Mouse (Mus musculus) liver, adult 2 months (tissue): ENCODE results near the gene Serf1. TPM values are rescaled to one million over a fixed set of nuclear protein-coding genes. Genes with fewer than 3 reads are reported as not detected.

Experiments
- DNase-seq: peaks from one replicate; pipeline ENCODE4 v3.0.0-alpha.2; 2011; ENCODE audit warnings: low read depth, low spot score; ENCODE audit errors: extremely low read depth
- H3K27ac ChIP-seq: fragments of 200-500 bp; replicated peaks from 2 replicates; pipeline ENCODE4 v1.5.1; 2012; ENCODE audit warnings: low read depth, mild to moderate bottlenecking, control low read depth, inconsistent platforms, low read length; ENCODE audit not compliant: insufficient read depth
- H3K27me3 ChIP-seq: fragments of 200-500 bp; 2 replicates; pipeline ENCODE4 v1.6.1; 2012; ENCODE audit warnings: mild to moderate bottlenecking, moderate library complexity, low read length, inconsistent platforms; ENCODE audit not compliant: control insufficient read depth, insufficient read depth
- H3K36me3 ChIP-seq: fragments of 200-500 bp; 2 replicates; pipeline ENCODE4 v1.6.1; 2012; ENCODE audit warnings: low read length, inconsistent platforms; ENCODE audit not compliant: control insufficient read depth, insufficient read depth
- H3K4me1 ChIP-seq: fragments of 200-500 bp; 2 replicates; pipeline ENCODE4 v1.6.1; 2011; ENCODE audit warnings: low read length; ENCODE audit not compliant: control insufficient read depth, insufficient read depth
- H3K4me3 ChIP-seq: fragments of 200-500 bp; 2 replicates; pipeline ENCODE4 v1.5.1; 2011; ENCODE audit warnings: low read depth, mild to moderate bottlenecking, control low read depth, low read length, moderate library complexity; ENCODE audit not compliant: insufficient read depth
- H3K79me2 ChIP-seq: fragments of 200-500 bp; 2 replicates; pipeline ENCODE4 v1.6.1; 2012; ENCODE audit warnings: inconsistent platforms, mild to moderate bottlenecking, low read length, moderate library complexity; ENCODE audit not compliant: control insufficient read depth, insufficient read depth
- H3K9ac ChIP-seq: fragments of 200-500 bp; 2 replicates; pipeline ENCODE4 v1.6.1; 2012; ENCODE audit warnings: low read depth, mild to moderate bottlenecking, control low read depth, inconsistent platforms, low read length
- CTCF ChIP-seq: fragments of 200-500 bp; IDR thresholded peaks from 2 replicates; pipeline ENCODE4 v1.5.1; 2011; ENCODE audit warnings: low read depth, low read length, control low read depth
- POLR2A ChIP-seq: fragments of 200-500 bp; IDR thresholded peaks from 2 replicates; pipeline ENCODE4 v1.6.1; 2011; ENCODE audit warnings: low read length, control low read depth; ENCODE audit not compliant: insufficient read depth; ENCODE audit errors: extremely low read depth
- WGBS: fragments of 180-500 bp; shearing (Covaris S2); methylation state at CpG from one replicate; pipeline ENCODE4 v1.1.7; 2018; 5-methylcytosine and 5-hydroxymethylcytosine counted together
- polyA plus RNA-seq: library from polyadenylated mRNA; depleted of rRNA; stranded (reverse); fragments of >200 nt; gene quantifications from 2 replicates; pipeline ENCODE4 v1.2.3, GENCODE M21; 2012
- total RNA-seq: library from RNA; depleted of rRNA; stranded (reverse); fragments of >200 nt; gene quantifications from 2 replicates; pipeline ENCODE4 v1.2.3, GENCODE M21; 2014

Gene Serf1
- total and polyA plus RNA-seq, 2 experiments: 7.2 to 7.5 TPM

DNA sequence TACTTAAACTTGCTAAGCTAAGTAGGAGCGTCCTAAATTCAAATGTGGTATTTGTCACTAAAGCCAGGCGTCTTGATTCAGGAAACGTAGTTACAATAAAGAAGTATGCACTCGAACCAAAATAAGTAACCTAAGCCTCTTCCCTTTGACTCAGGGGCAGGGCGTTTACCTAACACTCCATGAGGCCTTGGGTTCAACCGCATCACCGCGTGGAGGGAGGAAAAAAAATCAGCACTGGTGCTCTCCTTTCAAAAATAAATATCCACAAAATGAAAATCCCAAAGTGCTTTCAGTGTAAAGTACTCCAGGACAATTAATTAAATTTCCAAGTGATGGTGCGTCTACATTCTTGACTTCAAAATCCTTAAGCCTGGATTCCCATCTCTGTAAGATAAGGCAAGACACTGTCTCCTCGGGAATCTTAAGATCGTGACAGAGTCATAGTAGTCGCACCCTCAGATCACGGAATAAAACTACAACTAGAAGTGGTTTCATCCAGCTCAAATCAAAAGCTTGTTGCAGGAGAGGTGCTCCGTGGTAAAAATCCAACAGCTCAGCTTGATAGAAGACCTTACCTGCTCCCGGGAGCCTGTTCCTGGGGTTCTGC, 4.7 kb upstream of the Serf1 start:
- WGBS: 4% methylated on average over 15 of the region's 15 CpGs
- no peak for TF ChIP-seq POLR2A
- Histone ChIP-seq H3K9ac (peak overlapping the region; percentile 98), H3K79me2 (peaks cover 12% of the 10 kb centered on the region; the same call in 1 of the 2 replicates), H3K4me1 (peaks cover 12% of the 10 kb centered on the region), H3K27ac (peak overlapping the region; percentile 83), H3K36me3 (peaks cover 5% of the 10 kb centered on the region), H3K27me3 (no peaks in the 10 kb centered on the region), H3K4me3 (peak overlapping the region; percentile 100)
- DNase-seq: no peak

DNA sequence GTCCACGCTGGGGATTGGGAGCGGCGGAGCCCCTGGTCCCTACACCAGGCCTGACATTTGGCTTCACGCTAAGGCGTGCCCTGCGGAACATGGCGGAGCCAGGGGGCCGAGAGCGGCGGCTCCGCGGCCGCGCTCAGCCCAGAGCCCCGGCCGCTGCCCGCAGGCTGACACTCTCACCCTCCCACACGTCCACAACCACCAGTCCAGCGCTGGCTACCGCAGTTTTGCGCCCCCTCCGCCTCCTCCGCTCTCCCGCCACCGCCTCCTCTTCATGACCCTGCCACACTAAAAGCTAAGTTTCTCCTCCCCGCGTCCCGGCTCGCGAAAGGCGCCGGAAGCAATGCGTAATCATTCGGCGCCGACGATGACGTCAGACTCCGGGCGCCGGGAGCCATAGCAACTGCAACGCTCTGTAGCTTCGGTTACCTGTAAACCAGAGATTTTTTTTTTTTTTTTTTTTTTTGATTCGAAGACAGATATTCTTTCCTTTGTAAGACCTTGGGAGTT, 4.0 kb upstream of the Serf1 start, which contains the start of gene Bdp1:
Bdp1 (minus strand) TSS at position 323 of the 507 bp plus-strand sequence.
- WGBS: under 1% methylated on average over 44 of the region's 44 CpGs
- Histone ChIP-seq H3K9ac (peak within 1 kb of the TSS; percentile 98), H3K27me3 (no peaks in the 10 kb centered on the region), H3K27ac (peak within 1 kb of the TSS; percentile 83), H3K36me3 (peaks cover under 1% of the 10 kb centered on the region), H3K4me1 (peaks cover 12% of the 10 kb centered on the region), H3K79me2 (peaks cover 12% of the 10 kb centered on the region; the same call in 1 of the 2 replicates), H3K4me3 (peak within 1 kb of the TSS; percentile 100)
- TF ChIP-seq CTCF (no peak), POLR2A (peak; percentile 75)
- DNase-seq: peak; percentile 68

DNA sequence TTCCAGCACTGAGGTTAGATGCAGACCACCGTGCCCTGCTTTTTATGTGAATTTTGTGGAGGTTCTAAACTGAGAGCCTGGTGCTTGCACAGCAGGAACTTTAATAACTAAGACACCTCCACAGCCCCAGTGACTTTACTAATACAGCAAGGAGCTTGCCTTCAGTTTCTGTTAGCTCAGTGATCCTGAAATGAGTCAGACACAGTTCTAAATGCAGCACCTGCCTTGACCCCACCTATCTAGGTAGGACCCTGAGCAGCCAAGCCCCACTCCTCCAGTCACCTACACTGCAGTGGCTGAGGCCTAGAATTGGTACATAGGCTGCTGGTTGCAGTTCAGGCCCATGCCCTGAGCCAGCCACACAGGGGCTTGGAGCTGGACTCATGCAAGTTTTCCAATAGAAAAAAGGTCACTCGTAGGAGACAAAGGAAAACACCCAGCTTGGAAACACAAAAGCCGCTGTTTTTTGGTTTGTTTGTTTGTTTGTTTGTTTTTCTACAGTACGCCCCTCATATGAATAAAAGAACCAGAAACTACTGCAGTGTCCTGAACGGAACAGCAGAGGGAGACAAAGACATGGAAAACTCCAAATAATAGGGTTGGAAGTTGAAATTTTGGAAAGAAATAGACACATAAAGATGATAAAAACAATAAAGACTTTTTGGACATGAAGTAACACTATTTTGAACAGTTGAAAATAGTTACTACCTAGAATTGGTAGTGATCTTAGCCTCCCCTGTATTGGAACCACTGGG, 4.6 kb downstream of the Serf1 start:
- no peaks in the 10 kb centered on the region for H3K4me1 ChIP-seq
- no peak overlapping the region for H3K9ac ChIP-seq
- no peaks in the 10 kb centered on the region for H3K27me3 ChIP-seq
- no peak overlapping the region for H3K4me3 ChIP-seq
- TF ChIP-seq POLR2A: no peak
- TF ChIP-seq CTCF: no peak
- no peak for DNase-seq
- no peaks in the 10 kb centered on the region for H3K36me3 ChIP-seq
- WGBS: 32% methylated on average over 5 of the region's 5 CpGs
- no peaks in the 10 kb centered on the region for H3K79me2 ChIP-seq
- no peak overlapping the region for H3K27ac ChIP-seq

DNA sequence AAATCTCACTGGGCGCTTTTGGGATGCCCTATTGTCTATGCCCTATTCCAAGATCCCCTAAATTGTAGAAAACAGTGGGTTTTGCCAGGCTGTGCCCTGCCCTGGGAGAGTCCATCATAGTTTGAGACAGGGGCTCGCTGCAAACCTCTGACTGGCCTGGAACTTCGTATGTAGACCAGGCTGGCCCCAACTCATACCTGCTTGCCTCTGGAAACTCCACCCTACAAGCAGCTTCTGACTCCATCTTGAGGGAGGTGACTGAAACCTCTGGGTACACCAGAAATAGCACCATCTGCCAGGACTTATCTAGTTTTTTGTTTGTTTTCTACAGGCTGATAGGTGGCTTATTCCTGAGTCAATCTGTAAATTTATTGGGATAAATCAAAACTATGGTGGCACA, 16.2 kb downstream of the Serf1 start:
- no peak overlapping the region for H3K9ac ChIP-seq
- DNase-seq: no peak
- H3K4me3 ChIP-seq: 0 out of 2 replicates have a peak overlapping the region, but pooled peaks have one; percentile 45
- peaks cover 5% of the 10 kb centered on the region for H3K4me1 ChIP-seq
- no peaks in the 10 kb centered on the region for H3K27me3 ChIP-seq
- no peak for TF ChIP-seq CTCF
- TF ChIP-seq POLR2A: no peak
- peaks cover 17% of the 10 kb centered on the region for H3K36me3 ChIP-seq
- H3K27ac ChIP-seq: no peak overlapping the region
- no peaks in the 10 kb centered on the region; the same call in 1 of the 2 replicates for H3K79me2 ChIP-seq
- WGBS: 95% methylated on average over 3 of the region's 3 CpGs

DNA sequence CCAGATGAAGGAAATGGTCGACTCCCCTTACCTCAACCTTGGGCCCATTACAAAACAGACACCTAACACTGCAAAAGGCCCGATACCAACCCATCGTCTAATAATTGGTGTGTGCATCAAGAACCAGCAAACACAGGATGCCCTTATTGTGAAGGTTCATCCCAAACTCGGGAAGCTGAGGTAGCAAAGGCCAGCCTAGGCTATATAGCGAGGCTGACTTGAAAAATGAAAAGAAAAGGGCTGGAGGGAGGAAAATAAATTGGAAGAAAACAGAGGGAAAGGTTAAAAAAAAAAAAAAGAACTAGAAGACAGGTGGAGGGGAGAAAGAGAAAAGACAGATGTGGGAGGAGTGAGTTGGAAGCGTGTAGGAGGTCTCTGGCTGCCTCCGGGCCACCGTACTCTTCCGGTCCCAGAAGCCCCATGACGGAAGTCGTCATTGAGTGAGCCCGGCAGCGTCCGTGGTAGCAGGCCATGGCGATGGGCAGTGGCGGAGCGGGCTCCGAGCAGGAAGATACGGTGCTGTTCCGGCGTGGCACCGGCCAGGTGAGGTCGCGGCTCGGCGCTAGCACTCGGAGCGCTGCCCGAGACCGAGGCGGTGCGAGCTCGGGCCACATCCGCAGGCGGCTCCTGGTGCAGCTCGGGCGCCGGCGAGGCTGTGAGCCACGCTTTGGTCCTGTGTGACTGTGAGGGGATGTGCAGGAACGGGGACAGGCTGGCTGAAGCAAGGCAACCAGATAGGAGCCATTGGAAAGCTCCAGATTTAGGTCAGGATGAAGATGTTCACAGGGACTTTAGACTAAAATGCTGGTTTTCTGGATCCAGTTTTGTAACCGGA, 16.8 kb downstream of the Serf1 start, which contains the start of gene Smn1:
Smn1 (plus strand) TSS at position 430 of the 835 bp plus-strand sequence.
- no peak within 1 kb of the TSS for H3K27ac ChIP-seq
- TF ChIP-seq POLR2A (peak; percentile 53; the same call in 1 of the 2 replicates), CTCF (no peak)
- no peaks in the 10 kb centered on the region for H3K27me3 ChIP-seq
- 4% methylated on average over 42 of the region's 42 CpGs for WGBS
- peak within 1 kb of the TSS; percentile 85 for H3K9ac ChIP-seq
- H3K79me2 ChIP-seq: no peaks in the 10 kb centered on the region; the same call in 1 of the 2 replicates
- H3K36me3 ChIP-seq: peaks cover 21% of the 10 kb centered on the region
- peak within 1 kb of the TSS; percentile 81 for H3K4me3 ChIP-seq
- peak; percentile 84 for DNase-seq
- H3K4me1 ChIP-seq: peaks cover 5% of the 10 kb centered on the region
